In the genomic region with DNA sequence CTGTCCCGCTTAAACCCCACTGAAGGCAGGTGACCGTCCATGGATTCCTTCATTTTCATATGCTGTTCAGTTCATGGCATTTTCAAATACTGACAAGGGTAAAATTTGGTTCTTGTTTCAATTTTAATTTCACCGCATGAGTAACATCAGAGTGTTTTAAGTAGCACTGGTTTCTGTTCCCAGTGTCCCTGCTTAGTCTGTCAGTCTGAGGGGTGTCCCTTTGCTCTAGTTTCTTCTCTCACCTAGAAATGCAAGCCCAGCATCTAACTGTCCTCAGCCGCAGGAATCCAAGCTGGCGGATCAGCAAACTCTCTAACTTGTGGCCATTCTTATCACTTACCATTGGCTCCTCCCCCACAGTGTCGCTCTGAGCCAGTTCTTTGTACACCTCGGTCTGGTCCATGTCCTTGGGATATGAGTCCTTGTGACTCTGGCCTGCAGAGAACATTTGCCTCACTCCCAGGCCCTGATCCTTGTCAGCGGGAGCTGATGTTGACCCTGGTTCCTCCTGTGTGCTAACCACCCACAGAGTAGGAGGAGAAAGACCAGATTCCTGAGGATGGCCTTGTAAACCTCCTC, we compare ENCODE assay signal across 19 mouse cellular contexts. TPM values are rescaled to one million over a fixed set of nuclear protein-coding genes. Genes with fewer than 3 reads are reported as not detected.
DNase-seq lines count a peak whose midpoint lies in the region; ATAC-seq and TF ChIP-seq lines count a peak whose summit lies in the region.
"Had no signal": no experiment of that assay in that cellular context is flagged by ENCODE, and none has a peak within 500 bp of the region (broad histone marks: within the 10 kb centered on the region; RNA-seq: fewer than 3 reads in every experiment).

No protein-coding gene starts in this region.

- no peak overlapping the region for H3K27ac ChIP-seq in heart, embryonic 16.5 days (ENCODE audit: low read length)
- no peak overlapping the region for H3K27ac ChIP-seq in CH12.LX (ENCODE audit: insufficient read depth, low read depth)
- H3K27ac ChIP-seq: embryonic facial prominence, embryonic 12.5 days; forebrain, embryonic 10.5 days; hindbrain, embryonic 12.5 days; limb, embryonic 12.5 days; midbrain, embryonic 10.5 days had no signal

- no peaks in the 10 kb centered on the region for H3K79me2 ChIP-seq in CH12.LX (replicated peaks; ENCODE audit: control insufficient read depth, extremely low read depth, insufficient read depth, poor library complexity, severe bottlenecking)

- no peak for TF ChIP-seq EP300 in CH12.LX (IDR thresholded peaks at IDR 0.05; ENCODE audit: low read length)

- in situ Hi-C loops in CH12.LX (cut with MboI; ENCODE audit: low pct_ligation_motif_present, low pct_unique_long_range_greater_than_20kb, low sequenced_read_pairs), result no loop called here

- no peaks in the 10 kb centered on the region for H3K9me3 ChIP-seq in heart, embryonic 16.5 days (replicated peaks; ENCODE audit: control insufficient read depth, low read length)
- no peaks in the 10 kb centered on the region for H3K9me3 ChIP-seq in CH12.LX (replicated peaks; ENCODE audit: low read length)
- H3K9me3 ChIP-seq: embryonic facial prominence, embryonic 12.5 days; forebrain, embryonic 10.5 days; hindbrain, embryonic 12.5 days; limb, embryonic 12.5 days; midbrain, embryonic 10.5 days had no signal

- H3K4me1 ChIP-seq in heart, embryonic 16.5 days (ENCODE audit: control insufficient read depth, insufficient read depth, low read length), result peaks cover 24% of the 10 kb centered on the region
- peaks cover 12 to 64% of the 10 kb centered on the region in 2 experiments; a peak in 3 of 4 replicates for H3K4me1 ChIP-seq in CH12.LX (ENCODE audit: control insufficient read depth in 1 of 2, insufficient read depth in 2 of 2)

- 0 out of 2 replicates have a peak, but pooled peaks have one; percentile 35 for ATAC-seq in heart, embryonic 16.5 days (replicated peaks; ENCODE audit: extremely low read depth, insufficient read depth, low FRiP score)
- ATAC-seq in megakaryocyte-erythroid progenitor cell, adult 5-6 weeks (replicated peaks; ENCODE audit: low FRiP score, low TSS enrichment, poor library complexity, severe bottlenecking), result peak; percentile 68
- ATAC-seq: lung, postnatal 0 days had no signal

- WGBS in heart, embryonic 16.5 days, result 62% methylated on average over 8 of the region's 8 CpGs

- no peak for TF ChIP-seq POLR2A in CH12.LX (IDR thresholded peaks at IDR 0.05; ENCODE audit: low read depth, low read length)

- H3K4me2 ChIP-seq in heart, embryonic 16.5 days (ENCODE audit: low read depth, low read length), result no peak overlapping the region
- no peak overlapping the region for H3K4me2 ChIP-seq in CH12.LX (ENCODE audit: insufficient read depth, low read depth, poor library complexity, severe bottlenecking)
- H3K4me2 ChIP-seq: embryonic facial prominence, embryonic 12.5 days; hindbrain, embryonic 12.5 days; limb, embryonic 12.5 days had no signal

- no peak for TF ChIP-seq RAD21 in CH12.LX (IDR thresholded peaks at IDR 0.05; ENCODE audit: low read depth, low read length)

- no peak for TF ChIP-seq CTCF in CH12.LX (conservative IDR thresholded peaks at IDR 0.05 in 1 of 2, IDR thresholded peaks at IDR 0.05 in 1 of 2; ENCODE audit: low read depth in 2 of 2, low read length in 2 of 2)

- intact Hi-C loops in left cerebral cortex, postnatal 14 days (cut with DNase I), result no loop called here

- no peak overlapping the region for H3K4me3 ChIP-seq in heart, embryonic 16.5 days (ENCODE audit: low read length)
- no peak overlapping the region for H3K4me3 ChIP-seq in CH12.LX (replicated peaks in 1 of 3; ENCODE audit: low read depth in 2 of 3, low read length in 2 of 3, poor library complexity in 1 of 3)
- H3K4me3 ChIP-seq: embryonic facial prominence, embryonic 12.5 days; forebrain, embryonic 10.5 days; hindbrain, embryonic 12.5 days; limb, embryonic 12.5 days; midbrain, embryonic 10.5 days had no signal

- H3K27me3 ChIP-seq in heart, embryonic 16.5 days (ENCODE audit: control insufficient read depth, insufficient read depth, low read length), result no peaks in the 10 kb centered on the region
- no peaks in the 10 kb centered on the region for H3K27me3 ChIP-seq in CH12.LX (replicated peaks)
- H3K27me3 ChIP-seq: embryonic facial prominence, embryonic 12.5 days; hindbrain, embryonic 12.5 days; limb, embryonic 12.5 days had no signal

- H3K36me3 ChIP-seq in heart, embryonic 16.5 days (ENCODE audit: control insufficient read depth, insufficient read depth), result no peaks in the 10 kb centered on the region
- H3K36me3 ChIP-seq in CH12.LX (replicated peaks in 1 of 2; ENCODE audit: control insufficient read depth in 1 of 2, insufficient read depth in 1 of 2, low read length in 1 of 2), result peaks cover 0 to 53% of the 10 kb centered on the region in 2 experiments
- H3K36me3 ChIP-seq: embryonic facial prominence, embryonic 12.5 days; hindbrain, embryonic 12.5 days; limb, embryonic 12.5 days; midbrain, embryonic 10.5 days had no signal

- peak; percentile 44 for DNase-seq in adrenal gland, adult 8-10 months
- no peak for DNase-seq in adrenal gland, postnatal 10 days
- DNase-seq in heart, postnatal 4 days, result no peak
- peak; percentile 10 for DNase-seq in CH12.LX (ENCODE audit: extremely low read depth)
- DNase-seq in kidney, postnatal 4 days, result no peak
- DNase-seq in left cerebral cortex, postnatal 14 days (ENCODE audit: low spot score in 2 of 2), result no peak
- DNase-seq: cerebellum, postnatal 25 days; kidney, adult 18-20 months; kidney, postnatal 36 days; layer of hippocampus, postnatal 36 days; thymus, postnatal 25 days had no signal

- no peak overlapping the region for H3K9ac ChIP-seq in heart, embryonic 16.5 days (ENCODE audit: low read length)
- H3K9ac ChIP-seq in CH12.LX (ENCODE audit: insufficient read depth, low read depth), result no peak overlapping the region
- H3K9ac ChIP-seq: embryonic facial prominence, embryonic 12.5 days; hindbrain, embryonic 12.5 days; limb, embryonic 12.5 days had no signal

- dilution Hi-C loops in CH12.LX (cut with MboI; ENCODE audit: extremely low pct_ligation_motif_present, extremely low pct_unique_long_range_greater_than_20kb, low sequenced_read_pairs), result no loop called here

TF ChIP-seq in CH12.LX, 34 proteins besides CTCF, POLR2A, EP300 and RAD21:
- TF ChIP-seq ZNF384 (IDR thresholded peaks at IDR 0.05; ENCODE audit: low read depth, low read length) (no peak), TBP (conservative IDR thresholded peaks at IDR 0.05; ENCODE audit: low read depth, low read length) (no peak), TCF12 (IDR thresholded peaks at IDR 0.05; ENCODE audit: low read depth, low read length) (no peak), IRF4 (IDR thresholded peaks at IDR 0.05; ENCODE audit: low read depth, low read length) (no peak), CHD1 (IDR thresholded peaks at IDR 0.05; ENCODE audit: low read depth, low read length) (no peak), SMC3 (IDR thresholded peaks at IDR 0.05; ENCODE audit: low read depth, low read length) (no peak), JUND (conservative IDR thresholded peaks at IDR 0.05; ENCODE audit: low read depth, low read length) (no peak), MAZ (IDR thresholded peaks at IDR 0.05; ENCODE audit: low read depth, low read length) (no peak), E2F4 (IDR thresholded peaks at IDR 0.05; ENCODE audit: insufficient replicate concordance, low read depth, low read length) (no peak), PAX5 (IDR thresholded peaks at IDR 0.05; ENCODE audit: low read length) (no peak), RCOR1 (conservative IDR thresholded peaks at IDR 0.05; ENCODE audit: low read depth, low read length) (no peak), USF2 (conservative IDR thresholded peaks at IDR 0.05; ENCODE audit: low read depth, low read length) (no peak), HCFC1 (IDR thresholded peaks at IDR 0.05; ENCODE audit: low read depth, low read length) (no peak)

RNA-seq across cellular contexts. Expression of a gene that starts 9.5 kb away (rescaled TPM):
- total RNA-seq in adrenal gland, adult 8-10 months (2022), result 10 to 100 TPM; 42.7 to 61.7 (median 54.9) TPM
- 10 to 100 TPM; 46.6 to 48.6 TPM for total RNA-seq in adrenal gland, postnatal 10 days (2021)
- polyA plus RNA-seq in heart, embryonic 16.5 days (2015; fragmentation: Nextera tagmentation; extraction: Ambion mirVana), result 14.6 and 15.0 TPM in 2 replicates
- 10 to 100 TPM; 51.2 to 53.0 TPM for total RNA-seq in heart, postnatal 4 days (2021)
- 9.5 and 14.9 TPM in 2 replicates for total RNA-seq in CH12.LX (2012; rRNA removed)
- 17.4 and 19.9 TPM in 2 replicates for total RNA-seq in CH12.LX (2014; rRNA removed)
- 42.4 and 43.9 TPM in 2 replicates for polyA plus RNA-seq in CH12.LX (2012; ENCODE audit: insufficient read length, low read depth)
- total RNA-seq in megakaryocyte-erythroid progenitor cell, adult 5-6 weeks (2014; fragmentation: Nextera tagmentation), result 10.7 and 16.5 TPM in 2 replicates
- 29.4 and 37.7 TPM in 2 replicates for total RNA-seq in megakaryocyte-erythroid progenitor cell, adult 5-6 weeks (2017)
- 100 to 1,000 TPM; 163 to 176 TPM for total RNA-seq in left cerebral cortex, postnatal 14 days (2021)

Comparison
In these comparisons a context has a peak if more than half of its experiments do, and no peak if none do; other contexts are left out.
1. DNase-seq: peak in adrenal gland, adult 8-10 months (single experiment) and CH12.LX (single experiment); none in adrenal gland, postnatal 10 days (single experiment), heart, postnatal 4 days (single experiment), kidney, postnatal 4 days (0 of 2) and left cerebral cortex, postnatal 14 days (0 of 2).